Comparison of ENCODE assay signal across 8 mouse cellular contexts in genomic region chr8:86820756-86821201, GRCm38 (mm10).
DNase-seq lines count a peak whose midpoint lies in the region; ATAC-seq and TF ChIP-seq lines count a peak whose summit lies in the region.

No protein-coding gene starts in this region.

- no peak overlapping the region for H3K4me2 ChIP-seq in midbrain, embryonic 16.5 days (ENCODE audit: low read length)
- H3K4me2 ChIP-seq in liver, embryonic 16.5 days (ENCODE audit: low read depth, low read length), result no peak overlapping the region

- H3K4me1 ChIP-seq in midbrain, embryonic 10.5 days, result peaks cover 12% of the 10 kb centered on the region; the same call in 1 of the 2 replicates
- no peaks in the 10 kb centered on the region for H3K4me1 ChIP-seq in midbrain, embryonic 16.5 days (ENCODE audit: control insufficient read depth, insufficient read depth, low read length)
- H3K4me1 ChIP-seq in liver, embryonic 16.5 days (ENCODE audit: control insufficient read depth, low read depth, low read length), result peaks cover 8% of the 10 kb centered on the region
- H3K4me1 ChIP-seq in spleen, adult 2 months (ENCODE audit: control insufficient read depth, insufficient read depth, insufficient read length), result no peaks in the 10 kb centered on the region

- H3K9me3 ChIP-seq in midbrain, embryonic 10.5 days (replicated peaks), result no peaks in the 10 kb centered on the region
- no peaks in the 10 kb centered on the region for H3K9me3 ChIP-seq in midbrain, embryonic 16.5 days (replicated peaks; ENCODE audit: control insufficient read depth, low read length, poor library complexity, severe bottlenecking)
- no peaks in the 10 kb centered on the region for H3K9me3 ChIP-seq in liver, embryonic 16.5 days (replicated peaks; ENCODE audit: control insufficient read depth, low read length)

- H3K27ac ChIP-seq in midbrain, embryonic 10.5 days (replicated peaks), result peak overlapping the region; percentile 18; the same call in 1 of the 2 replicates
- no peak overlapping the region for H3K27ac ChIP-seq in midbrain, embryonic 16.5 days (ENCODE audit: low read length)
- no peak overlapping the region for H3K27ac ChIP-seq in liver, embryonic 16.5 days (ENCODE audit: low read length)
- H3K27ac ChIP-seq in spleen, adult 2 months (ENCODE audit: insufficient read depth, low read length), result no peak overlapping the region

- H3K27me3 ChIP-seq in midbrain, embryonic 10.5 days (ENCODE audit: low read depth, poor library complexity, severe bottlenecking), result no peaks in the 10 kb centered on the region
- no peaks in the 10 kb centered on the region for H3K27me3 ChIP-seq in midbrain, embryonic 16.5 days (ENCODE audit: control insufficient read depth, insufficient read depth, low read depth, low read length)
- no peaks in the 10 kb centered on the region for H3K27me3 ChIP-seq in liver, embryonic 16.5 days (ENCODE audit: control insufficient read depth, insufficient read depth, low read depth, low read length)
- no peaks in the 10 kb centered on the region for H3K27me3 ChIP-seq in spleen, adult 2 months (ENCODE audit: control insufficient read depth, insufficient read depth, low read length)

- 19% methylated on average over 3 of the region's 3 CpGs for WGBS in midbrain, embryonic 10.5 days
- 4% methylated on average over 3 of the region's 3 CpGs for WGBS in midbrain, embryonic 16.5 days
- WGBS in liver, embryonic 16.5 days (ENCODE audit: insufficient replicate concordance), result 6% methylated on average over 3 of the region's 3 CpGs
- WGBS in spleen, adult 2 months, result 31% methylated on average over 3 of the region's 3 CpGs

- no peak for ATAC-seq in midbrain, embryonic 16.5 days
- peak; percentile 54; the same call in 1 of the 2 replicates for ATAC-seq in liver, embryonic 16.5 days (ENCODE audit: low read depth)

- no peak for TF ChIP-seq POLR2A in spleen, adult 2 months (IDR thresholded peaks at IDR 0.05; ENCODE audit: low read depth, low read length)

- peak; percentile 63; the same call in 1 of the 2 replicates for TF ChIP-seq CTCF in spleen, adult 2 months (IDR thresholded peaks at IDR 0.05; ENCODE audit: extremely low read depth, insufficient read depth, insufficient read length, insufficient replicate concordance)

- no peak overlapping the region for H3K9ac ChIP-seq in midbrain, embryonic 16.5 days (ENCODE audit: low read depth, low read length)
- no peak overlapping the region for H3K9ac ChIP-seq in liver, embryonic 16.5 days (ENCODE audit: low read depth, low read length)

- no peak overlapping the region for H3K4me3 ChIP-seq in midbrain, embryonic 10.5 days
- H3K4me3 ChIP-seq in midbrain, embryonic 16.5 days (ENCODE audit: low read depth, low read length), result no peak overlapping the region
- no peak overlapping the region for H3K4me3 ChIP-seq in liver, embryonic 16.5 days (ENCODE audit: low read depth, low read length)
- H3K4me3 ChIP-seq in spleen, adult 2 months (ENCODE audit: extremely low read depth, insufficient read depth, insufficient read length), result no peak overlapping the region

- no peaks in the 10 kb centered on the region for H3K36me3 ChIP-seq in midbrain, embryonic 10.5 days
- H3K36me3 ChIP-seq in midbrain, embryonic 16.5 days (ENCODE audit: control insufficient read depth, insufficient read depth, low read length), result no peaks in the 10 kb centered on the region
- H3K36me3 ChIP-seq in liver, embryonic 16.5 days (ENCODE audit: control insufficient read depth, insufficient read depth), result no peaks in the 10 kb centered on the region
- no peaks in the 10 kb centered on the region for H3K36me3 ChIP-seq in spleen, adult 2 months (ENCODE audit: control insufficient read depth, insufficient read depth, low read length)

- DNase-seq in midbrain, embryonic 10.5 days (ENCODE audit: low spot score), result peak; percentile 58
- DNase-seq in NIH3T3 (ENCODE audit: low read depth), result peak; percentile 78
- DNase-seq in embryo, embryonic 11.5 days (ENCODE audit: low read depth, low spot score), result peak; percentile 47
- peak; percentile 77 for DNase-seq in induced T-regulatory cell, adult 2 months (ENCODE audit: low read depth)
- DNase-seq in spleen, adult 2 months (ENCODE audit: low read depth in 1 of 2, low spot score in 2 of 2), result peak in 1 of 2 experiments; percentile 38
- DNase-seq in cerebellum, adult 8-10 months, result no peak
